Mouse (Mus musculus) lung, postnatal 0 days (tissue): ENCODE results near the gene Snw1. TPM values are rescaled to one million over a fixed set of nuclear protein-coding genes. Genes with fewer than 3 reads are reported as not detected.
"Not testable (repeated sequence)": the region's sequence is repeated elsewhere in the genome, so short reads cannot be mapped to it uniquely, and the experiment has no call there.

Experiments
- ATAC-seq: fragments of 200-750 bp; cut with Nextera tagmentation; 2 replicates; pipeline ENCODE4 v1.8.0; 2017; ENCODE audit warnings: moderate library complexity
- DNase-seq: peaks from one replicate; pipeline ENCODE4 v3.0.0-alpha.2; 2016; ENCODE audit warnings: low spot score
- H3K27ac ChIP-seq: fragments of 300-500 bp; sonication (generic); 2 replicates; pipeline ENCODE4 v1.5.1; 2014; ENCODE audit warnings: antibody characterized with exemption, mild to moderate bottlenecking, low read length, mixed read lengths
- H3K27me3 ChIP-seq: fragments of 300-500 bp; sonication (generic); replicated peaks from 2 replicates; pipeline ENCODE4 v1.6.1; 2014; ENCODE audit warnings: low read length, mixed read lengths; ENCODE audit not compliant: insufficient read depth
- H3K36me3 ChIP-seq: fragments of 300-500 bp; sonication (generic); 2 replicates; pipeline ENCODE4 v1.6.1; 2014; ENCODE audit warnings: low read length, mixed read lengths; ENCODE audit not compliant: insufficient read depth
- H3K4me1 ChIP-seq: fragments of 300-500 bp; sonication (generic); 2 replicates; pipeline ENCODE4 v1.6.1; 2014; ENCODE audit warnings: antibody characterized with exemption, low read depth, low read length, mixed read lengths; ENCODE audit not compliant: insufficient read depth
- H3K4me2 ChIP-seq: fragments of 300-500 bp; sonication (generic); replicated peaks from 2 replicates; pipeline ENCODE4 v1.6.1; 2014; ENCODE audit warnings: low read depth, mild to moderate bottlenecking, low read length, moderate library complexity, mixed read lengths
- H3K4me3 ChIP-seq: fragments of 300-500 bp; sonication (generic); 2 replicates; pipeline ENCODE4 v1.5.1; 2014; ENCODE audit warnings: low read depth, low read length
- H3K9ac ChIP-seq: fragments of 300-500 bp; sonication (generic); replicated peaks from 2 replicates; pipeline ENCODE4 v1.6.1; 2014; ENCODE audit warnings: low read depth, mild to moderate bottlenecking
- H3K9me3 ChIP-seq: fragments of 300-500 bp; sonication (generic); 2 replicates; pipeline ENCODE4 v1.6.1; 2016; ENCODE audit warnings: low read length, mixed read lengths
- CTCF ChIP-seq: IDR thresholded peaks from 2 replicates; pipeline ENCODE4 v1.5.1; 2016; ENCODE audit warnings: antibody characterized with exemption, mild to moderate bottlenecking
- EP300 ChIP-seq: IDR thresholded peaks from 2 replicates; pipeline ENCODE4 v1.6.1; 2016; ENCODE audit warnings: antibody characterized with exemption, mild to moderate bottlenecking, control low read depth
- WGBS: fragments of 180-500 bp; shearing (Covaris S2); extraction: QIAGEN DNeasy Blood & Tissue Kit; methylation state at CpG from one replicate; pipeline ENCODE4 v1.1.7; 2014; 5-methylcytosine and 5-hydroxymethylcytosine counted together
- polyA plus RNA-seq: library from polyadenylated mRNA; unstranded; fragments of >200 nt; fragmentation: Nextera tagmentation; extraction: Ambion mirVana; gene quantifications from 2 replicates; pipeline ENCODE4 v1.2.1, GENCODE M21; 2015

The Snw1 gene
- polyA plus RNA-seq, result 93.9 and 103 TPM in 2 replicates

DNA sequence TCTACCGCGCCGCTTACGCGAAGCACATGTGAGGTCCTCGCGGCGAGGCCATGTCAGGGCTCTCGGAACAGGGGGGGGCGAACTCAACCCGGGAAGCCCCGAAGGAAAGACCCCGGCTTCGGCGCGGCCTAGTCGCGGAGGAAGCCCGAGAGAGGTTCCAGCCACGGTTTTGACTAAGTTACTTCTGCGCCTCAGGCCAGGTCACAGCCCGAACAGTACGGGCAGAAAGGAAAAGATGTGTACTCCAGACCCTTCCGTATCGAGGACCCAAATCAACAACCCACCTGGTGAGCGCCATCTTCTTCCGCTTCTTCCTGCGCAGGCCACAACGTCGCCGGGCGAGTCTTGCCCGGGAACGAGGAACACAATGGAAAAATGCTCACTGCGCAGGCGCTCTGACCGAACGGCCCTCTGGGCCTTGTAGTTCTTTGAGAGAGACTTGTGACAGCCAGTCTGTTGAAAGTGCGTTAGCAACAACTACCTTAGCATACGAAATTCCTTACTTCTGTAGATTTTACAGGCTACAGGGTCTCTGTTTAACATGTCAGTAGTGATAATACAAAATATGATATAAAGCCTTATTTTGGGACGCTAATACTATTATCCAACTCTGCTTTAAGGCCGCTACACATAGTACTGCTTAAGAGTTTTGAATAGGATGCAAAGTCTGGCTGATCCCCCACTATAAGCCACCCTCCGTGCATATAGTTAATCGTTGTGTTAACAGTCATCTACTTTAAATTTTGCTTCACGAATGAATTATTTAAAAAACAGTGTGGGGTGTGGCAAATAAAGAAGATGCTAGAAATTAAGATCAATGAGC is at the start of gene Snw1:
TSS of gene Snw1 (minus strand) at position 311 of the 823 bp plus-strand sequence.
- no peaks in the 10 kb centered on the region for H3K27me3 ChIP-seq
- WGBS, result 3% methylated on average over 44 of the region's 45 CpGs

DNA sequence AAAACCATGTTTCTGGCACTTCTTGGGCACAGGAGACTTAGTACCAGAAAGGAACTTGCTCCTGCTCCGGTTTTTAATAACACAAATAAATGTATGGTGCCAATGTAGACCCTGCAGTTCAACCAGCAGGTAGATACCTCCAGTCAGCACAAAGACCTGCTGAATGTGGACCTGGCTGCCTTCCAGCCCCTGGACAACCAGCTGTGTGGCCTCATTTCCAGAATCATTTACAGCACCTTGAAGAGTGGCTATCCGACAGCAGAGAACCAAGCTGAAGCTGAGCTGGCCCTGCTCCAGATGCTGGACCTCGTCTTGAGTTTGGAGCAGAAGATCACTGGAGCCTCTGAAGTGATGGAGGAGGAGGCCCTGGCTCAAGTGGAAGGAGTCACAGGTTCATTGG is 47.5 kb upstream of the Snw1 start:
- H3K36me3 ChIP-seq, H3K4me2 ChIP-seq, H3K9ac ChIP-seq, H3K27me3 ChIP-seq, DNase-seq, H3K27ac ChIP-seq, ATAC-seq, H3K9me3 ChIP-seq, H3K4me1 ChIP-seq, H3K4me3 ChIP-seq: not testable (repeated sequence)
- 52% methylated on average over 3 of the region's 3 CpGs for WGBS

More for the DNA sequence above, at the start of gene Snw1:
- DNase-seq, result peak; percentile 97
- ATAC-seq, result peak; percentile 98
- TF ChIP-seq EP300, result no peak
- TF ChIP-seq CTCF, result no peak
- H3K4me1 ChIP-seq, result no peaks in the 10 kb centered on the region
- peak within 1 kb of the TSS; percentile 95 for H3K27ac ChIP-seq
- peak within 1 kb of the TSS; percentile 85 for H3K4me3 ChIP-seq
- H3K36me3 ChIP-seq, result no peaks in the 10 kb centered on the region
- H3K9me3 ChIP-seq, result no peaks in the 10 kb centered on the region
- peak within 1 kb of the TSS; percentile 63 for H3K4me2 ChIP-seq
- H3K9ac ChIP-seq, result peak within 1 kb of the TSS; percentile 99

DNA sequence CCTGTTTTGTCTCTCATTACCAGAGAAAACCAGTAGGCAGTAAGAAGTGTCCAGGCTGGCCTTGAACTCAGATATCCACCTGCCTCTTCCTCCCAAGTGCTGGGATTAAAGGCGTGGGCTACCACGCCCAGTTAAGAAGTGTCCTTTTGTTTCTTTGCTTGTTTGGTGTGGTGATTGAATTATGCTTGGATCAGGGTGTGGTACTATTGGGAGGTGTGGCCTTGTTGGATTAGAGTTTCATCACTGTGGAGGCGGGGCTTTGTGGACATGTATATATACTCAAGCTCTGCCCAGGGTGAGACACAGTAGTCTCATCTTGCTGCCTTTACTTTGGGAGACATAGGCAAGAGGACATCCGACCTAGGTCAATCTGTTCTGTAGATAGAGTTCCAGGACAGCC is 41.9 kb upstream of the Snw1 start, which contains the start of gene Gm8300:
TSS of gene Gm8300 (plus strand) at position 301 of the 400 bp plus-strand sequence.
- H3K4me1 ChIP-seq, H3K4me3 ChIP-seq, H3K4me2 ChIP-seq, H3K27ac ChIP-seq, H3K9me3 ChIP-seq, H3K27me3 ChIP-seq, H3K9ac ChIP-seq, DNase-seq, H3K36me3 ChIP-seq, ATAC-seq: not testable (repeated sequence)
- WGBS, result 77% methylated on average over 4 of the region's 4 CpGs

DNA sequence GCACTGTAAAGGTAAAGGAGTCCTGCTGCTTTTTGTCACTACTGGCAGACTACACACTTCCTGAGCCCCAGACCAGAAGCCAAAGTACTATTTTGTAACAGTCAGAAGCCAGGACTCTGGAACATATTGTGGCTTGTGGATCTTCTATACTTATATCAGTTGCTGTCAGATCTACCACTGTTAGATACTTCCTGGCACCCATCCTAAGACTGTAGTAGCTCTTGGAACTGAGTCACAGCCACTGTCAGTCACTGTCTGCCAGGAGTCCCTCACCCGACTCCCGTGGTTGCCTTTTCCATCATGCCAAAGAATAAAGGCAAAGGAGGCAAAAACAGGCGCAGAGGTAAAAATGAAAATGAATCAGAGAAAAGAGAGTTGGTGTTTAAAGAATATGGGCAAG is 22.3 kb upstream of the Snw1 start, which contains the start of gene Gm5788:
TSS of gene Gm5788 (plus strand) at position 301 of the 400 bp plus-strand sequence.
- WGBS, result 87% methylated on average over 3 of the region's 3 CpGs
- not testable (repeated sequence) for H3K4me2 ChIP-seq, H3K27ac ChIP-seq, ATAC-seq, H3K9ac ChIP-seq, H3K4me1 ChIP-seq, H3K4me3 ChIP-seq, H3K36me3 ChIP-seq, DNase-seq, H3K27me3 ChIP-seq, H3K9me3 ChIP-seq

DNA sequence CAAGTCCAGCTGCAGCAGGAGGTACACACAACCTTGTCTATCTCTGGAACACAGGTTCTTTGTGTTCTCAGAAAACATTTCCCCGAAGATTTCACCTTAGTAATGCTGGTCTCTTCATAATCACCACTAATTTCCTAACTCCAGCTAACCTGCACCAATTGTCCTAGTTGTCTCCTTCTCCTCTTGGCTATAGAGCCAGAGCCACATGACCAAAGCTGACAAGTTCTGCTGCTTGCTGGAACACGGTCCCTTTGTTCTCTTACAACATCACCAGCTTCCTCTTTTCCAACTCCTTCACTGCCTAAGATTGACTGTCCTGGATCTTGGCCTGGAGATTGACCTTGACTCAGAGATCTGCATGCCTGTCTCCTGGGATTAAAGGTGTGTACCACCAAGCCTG is 16.6 kb upstream of the Snw1 start:
- WGBS, result 51% methylated on average over 2 of the region's 2 CpGs
- not testable (repeated sequence) for H3K9me3 ChIP-seq

DNA sequence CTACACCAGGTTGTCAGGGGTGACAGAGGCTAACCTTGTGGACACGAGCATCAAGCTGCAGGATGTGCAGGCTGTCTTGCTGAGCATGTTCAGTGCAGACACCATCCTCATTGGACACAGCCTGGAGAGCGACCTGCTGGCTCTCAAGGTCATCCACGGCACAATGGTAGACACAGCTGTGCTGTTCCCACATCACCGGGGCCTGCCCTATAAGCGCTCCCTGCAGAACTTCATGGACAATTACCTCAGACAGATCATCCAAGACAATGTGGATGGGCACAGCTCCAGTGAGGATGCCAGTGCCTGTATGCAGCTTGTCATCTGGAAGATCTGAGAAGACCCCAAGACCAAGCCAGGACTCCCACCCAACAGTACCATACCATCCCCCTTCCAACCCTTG is 10.4 kb upstream of the Snw1 start:
- not testable (repeated sequence) for DNase-seq, H3K27me3 ChIP-seq, H3K4me3 ChIP-seq, H3K9me3 ChIP-seq, H3K9ac ChIP-seq, H3K27ac ChIP-seq, H3K4me1 ChIP-seq, H3K4me2 ChIP-seq, H3K36me3 ChIP-seq, ATAC-seq
- WGBS, result 85% methylated on average over 5 of the region's 5 CpGs

More for the DNA sequence above, 16.6 kb upstream of the Snw1 start:
- not testable (repeated sequence) for H3K36me3 ChIP-seq, ATAC-seq, H3K27me3 ChIP-seq, H3K27ac ChIP-seq, H3K4me3 ChIP-seq, H3K4me1 ChIP-seq, H3K4me2 ChIP-seq, DNase-seq, H3K9ac ChIP-seq
